Mouse (Mus musculus): ENCODE data around the gene Ect2l.

- TF ChIP-seq CTCF (IDR thresholded peaks at IDR 0.05; ENCODE audit: low read depth), result no peak
- no peak for TF ChIP-seq EP300 (IDR thresholded peaks at IDR 0.05; ENCODE audit: low read depth)
Measured at GRCm38 (mm10) chr10:18118336-18118735, 92.4 kb downstream of the Ect2l start.
